Mouse (Mus musculus) layer of hippocampus, postnatal 14 days (tissue): ENCODE measurements around the gene Dgkd. TPM values are rescaled to one million over a fixed set of nuclear protein-coding genes. Genes with fewer than 3 reads are reported as not detected.
"Not testable (repeated sequence)": the region's sequence is repeated elsewhere in the genome, so short reads cannot be mapped to it uniquely, and the experiment has no call there.

Source experiments
- DNase-seq, 2 experiments: peaks; one replicate each; pipeline ENCODE4 v3.0.0; 2021 to 2022; ENCODE audit warnings: low spot score in 2 of 2, mixed read lengths in 1 of 2
- long read RNA-seq, 2 experiments: library from polyadenylated mRNA; stranded (forward); transcript quantifications; one replicate each; pipeline ENCODE4 v2.0.0; 2021
- total RNA-seq, 2 experiments: library from RNA; stranded (reverse); gene quantifications; 2 replicates each; pipeline ENCODE4 v1.2.3; 2021

Dgkd gene
- 100 to 1,000 TPM; 124 to 137 TPM for total RNA-seq
- long read RNA-seq, experiment 1, full-length matches to known transcripts, result 75 of 111 reads
- long read RNA-seq, experiment 1, partial matches to known transcripts, result 21 of 111 reads
- long read RNA-seq, experiment 1, other reads (novel, unspliced or antisense), result 15 of 111 reads
- long read RNA-seq, experiment 2, full-length matches to known transcripts, result 55 of 99 reads
- long read RNA-seq, experiment 2, partial matches to known transcripts, result 28 of 99 reads
- long read RNA-seq, experiment 2, other reads (novel, unspliced or antisense), result 16 of 99 reads

GRCm38 (mm10) chr1:87852892-87853600, at the start of gene Dgkd:
Dgkd (plus strand) TSS chr1:87853287.
- peak; percentile 40 to 51 for DNase-seq

- no peak for DNase-seq
Observed at GRCm38 (mm10) chr1:87803576-87803975, 49.5 kb upstream of the Dgkd start, which contains the start of gene Sag. Sag (plus strand) TSS chr1:87803680.

GRCm38 (mm10) chr1:87807751-87808150, 45.3 kb upstream of the Dgkd start:
- DNase-seq, result no peak

GRCm38 (mm10) chr1:87811391-87811790, 41.7 kb upstream of the Dgkd start:
- no peak for DNase-seq

- no peak for DNase-seq
Observed at GRCm38 (mm10) chr1:87812061-87812460, 41.0 kb upstream of the Dgkd start.

- DNase-seq, result peak; percentile 42 to 82
Observed at GRCm38 (mm10) chr1:87813155-87813554, 39.9 kb upstream of the Dgkd start.

GRCm38 (mm10) chr1:87813681-87814080, 39.4 kb upstream of the Dgkd start:
- peak; percentile 46 to 63 for DNase-seq

- DNase-seq, result no peak
Observed at GRCm38 (mm10) chr1:87824420-87824995, 28.6 kb upstream of the Dgkd start.

GRCm38 (mm10) chr1:87825281-87825680, 27.8 kb upstream of the Dgkd start:
- DNase-seq, result no peak

- DNase-seq, result no peak
Observed at GRCm38 (mm10) chr1:87825991-87826390, 27.1 kb upstream of the Dgkd start.

- DNase-seq, result no peak
Observed at GRCm38 (mm10) chr1:87826474-87826873, 26.6 kb upstream of the Dgkd start.

GRCm38 (mm10) chr1:87827476-87827875, 25.6 kb upstream of the Dgkd start:
- not testable (repeated sequence) for DNase-seq

- no peak for DNase-seq
Observed at GRCm38 (mm10) chr1:87828185-87828584, 24.9 kb upstream of the Dgkd start.

GRCm38 (mm10) chr1:87828926-87829580, 24.0 kb upstream of the Dgkd start:
- DNase-seq, result no peak

GRCm38 (mm10) chr1:87829621-87830211, 23.4 kb upstream of the Dgkd start:
- no peak for DNase-seq

- no peak for DNase-seq
Observed at GRCm38 (mm10) chr1:87836453-87836852, 16.6 kb upstream of the Dgkd start.

GRCm38 (mm10) chr1:87837018-87837417, 16.1 kb upstream of the Dgkd start:
- no peak for DNase-seq

- DNase-seq, result no peak
Observed at GRCm38 (mm10) chr1:87840411-87841208, 12.5 kb upstream of the Dgkd start.

GRCm38 (mm10) chr1:87846801-87847474, 6.1 kb upstream of the Dgkd start:
- no peak for DNase-seq
